Mouse (Mus musculus): ENCODE results near the gene Magohb. TPM values are rescaled to one million over a fixed set of nuclear protein-coding genes. Genes with fewer than 3 reads are reported as not detected.
"Not testable (repeated sequence)": the region's sequence is repeated elsewhere in the genome, so short reads cannot be mapped to it uniquely, and the experiment has no call there.

Gene Magohb
- 10 to 100 TPM; 12.7 to 12.8 TPM for total RNA-seq (2021)

- peak; percentile 81 to 92 for DNase-seq (ENCODE audit: extremely low spot score in 1 of 2, low spot score in 2 of 2)
- intact Hi-C loops (cut with DNase I), result no loop called here
Observed at GRCm38 (mm10) chr6:131292991-131293788, at the start of gene Magohb. Gene Magohb (minus strand): TSS chr6:131293244.

DNA sequence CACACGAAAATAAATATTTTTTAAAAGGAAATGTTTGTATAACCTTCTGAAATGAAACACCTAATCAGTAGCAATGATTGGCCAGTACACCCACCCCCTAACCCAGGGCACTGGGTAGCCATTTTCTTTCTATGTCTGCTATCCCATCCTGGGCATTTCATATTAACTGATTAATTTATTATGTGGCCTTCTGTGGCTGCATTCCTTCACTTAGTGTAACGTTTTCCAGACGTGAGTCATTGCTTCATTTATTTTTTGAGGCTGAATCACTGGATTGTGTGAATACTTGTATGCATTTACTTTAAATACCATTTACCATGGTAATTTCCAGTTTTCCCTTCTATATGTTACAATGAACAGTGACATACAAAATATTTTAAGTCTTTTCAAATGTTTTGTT is 47.0 kb upstream of the Magohb start:
- intact Hi-C loops (cut with DNase I), result no loop called here
- no peak for DNase-seq (ENCODE audit: extremely low spot score in 1 of 2, low spot score in 2 of 2)

- intact Hi-C loops (cut with DNase I), result no loop called here
- no peak for DNase-seq (ENCODE audit: extremely low spot score in 1 of 2, low spot score in 2 of 2)
Observed at GRCm38 (mm10) chr6:131339309-131339708, 46.3 kb upstream of the Magohb start.

GRCm38 (mm10) chr6:131338787-131339186 is 45.7 kb upstream of the Magohb start:
- no peak for DNase-seq (ENCODE audit: extremely low spot score in 1 of 2, low spot score in 2 of 2)
- intact Hi-C loops (cut with DNase I), result no loop called here

GRCm38 (mm10) chr6:131327076-131327475 is 34.0 kb upstream of the Magohb start:
- intact Hi-C loops (cut with DNase I), result no loop called here
- DNase-seq (ENCODE audit: extremely low spot score in 1 of 2, low spot score in 2 of 2), result no peak

- intact Hi-C loops (cut with DNase I), result no loop called here
- DNase-seq (ENCODE audit: extremely low spot score in 1 of 2, low spot score in 2 of 2), result no peak
Observed at GRCm38 (mm10) chr6:131321854-131322639, 29.0 kb upstream of the Magohb start.

DNA sequence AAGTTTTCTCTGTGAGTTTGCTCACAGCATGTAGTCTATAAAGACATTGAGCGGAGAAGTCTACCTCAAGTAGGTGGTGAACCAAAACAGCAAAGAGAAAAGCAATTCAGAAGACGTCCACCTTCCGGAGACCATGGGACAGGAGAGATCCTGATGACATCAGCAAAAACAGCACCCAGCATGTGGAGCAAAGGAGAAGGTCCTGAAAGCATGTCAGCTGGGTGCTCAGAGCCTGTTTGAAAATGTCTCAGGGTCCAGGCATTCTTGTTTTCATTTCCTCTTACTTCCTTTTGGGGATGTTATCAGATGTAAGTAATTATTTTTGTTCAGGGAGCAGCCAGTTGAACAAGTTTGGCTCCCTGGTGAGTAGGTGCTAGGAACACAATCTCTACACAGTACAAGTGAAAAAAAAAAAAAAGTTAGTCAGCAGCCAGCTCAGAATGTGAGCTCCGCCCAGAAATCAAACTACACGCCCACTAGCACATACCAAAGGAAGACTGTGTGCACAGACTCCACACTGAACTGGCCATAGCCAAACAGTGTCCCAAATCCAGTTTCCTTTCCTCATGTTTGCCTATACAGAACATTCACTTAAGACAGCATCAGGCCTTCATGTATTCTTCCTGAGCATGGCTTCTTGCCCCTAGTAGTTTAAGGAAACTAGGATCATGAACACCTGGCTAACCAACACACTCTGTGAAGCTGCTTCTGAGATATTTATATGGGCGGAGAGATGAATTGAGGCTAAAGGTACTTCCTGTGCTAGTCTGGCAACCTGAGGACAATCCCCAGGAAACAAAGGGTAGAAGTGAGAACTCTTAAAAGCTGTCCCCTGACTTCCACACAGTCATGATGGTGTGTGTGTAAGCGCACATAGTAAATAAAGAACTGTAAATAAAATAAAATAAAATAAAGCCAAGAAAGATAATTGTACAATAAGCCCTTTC is 23.4 kb upstream of the Magohb start:
- no peak for DNase-seq (ENCODE audit: extremely low spot score in 1 of 2, low spot score in 2 of 2)
- intact Hi-C loops (cut with DNase I), result no loop called here

GRCm38 (mm10) chr6:131308031-131308430 is 15.0 kb upstream of the Magohb start:
- DNase-seq (ENCODE audit: extremely low spot score in 1 of 2, low spot score in 2 of 2), result no peak
- intact Hi-C loops (cut with DNase I), result no loop called here

GRCm38 (mm10) chr6:131304776-131305175 is 11.7 kb upstream of the Magohb start:
- intact Hi-C loops (cut with DNase I), result no loop called here
- DNase-seq (ENCODE audit: extremely low spot score in 1 of 2, low spot score in 2 of 2), result no peak

DNA sequence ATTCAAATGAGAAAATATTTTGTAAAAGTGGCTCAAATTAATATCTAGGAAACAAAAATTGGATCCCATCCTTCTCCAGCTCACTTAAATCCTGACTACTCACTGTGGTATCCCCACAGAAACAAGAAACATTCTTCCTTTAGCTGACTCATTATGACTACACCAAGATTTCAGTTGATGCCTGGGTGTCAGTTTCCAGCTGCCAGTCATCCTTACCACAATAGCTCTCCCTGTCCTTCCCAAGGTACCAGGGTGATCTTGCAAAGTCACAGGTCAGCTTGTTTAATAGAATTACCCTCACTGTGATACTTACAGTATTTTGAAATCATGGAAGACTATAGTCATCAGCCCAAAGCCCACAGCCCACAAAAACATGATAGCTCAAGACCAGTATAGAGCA is 5.5 kb upstream of the Magohb start:
- intact Hi-C loops (cut with DNase I), result no loop called here
- DNase-seq (ENCODE audit: extremely low spot score in 1 of 2, low spot score in 2 of 2), result no peak

DNA sequence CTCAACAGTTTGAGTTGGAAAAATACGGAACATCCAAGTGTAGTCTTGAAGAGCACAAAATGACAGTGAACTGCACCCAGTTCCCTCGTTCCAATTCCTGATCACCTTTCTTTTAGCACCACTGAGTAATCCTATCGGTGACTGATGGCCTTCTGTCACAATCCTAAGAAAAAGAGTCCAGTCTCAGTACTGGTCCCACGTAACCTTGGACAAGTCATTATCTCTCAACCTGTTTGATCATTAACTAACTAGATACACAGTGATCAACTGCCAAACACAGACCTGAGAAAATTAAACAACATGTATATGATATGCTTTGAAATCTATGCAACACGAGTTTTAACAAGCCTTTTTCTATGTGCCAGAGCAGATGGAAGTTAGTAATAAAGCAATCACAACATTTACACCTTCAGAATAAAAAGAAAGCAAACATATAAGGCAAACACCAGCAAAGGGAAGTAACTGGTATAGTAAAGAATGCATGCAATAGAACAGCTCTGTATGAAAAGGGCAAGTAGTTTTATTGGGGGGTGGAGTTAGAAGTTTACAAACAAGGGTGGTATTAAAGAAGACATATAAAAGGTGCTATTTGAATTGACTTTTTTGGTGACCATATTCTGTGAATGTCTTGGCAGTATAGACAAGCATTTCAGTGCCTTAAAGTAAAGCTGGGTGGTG is 1.5 kb upstream of the Magohb start:
- intact Hi-C loops (cut with DNase I), result no loop called here
- no peak for DNase-seq (ENCODE audit: extremely low spot score in 1 of 2, low spot score in 2 of 2)

DNA sequence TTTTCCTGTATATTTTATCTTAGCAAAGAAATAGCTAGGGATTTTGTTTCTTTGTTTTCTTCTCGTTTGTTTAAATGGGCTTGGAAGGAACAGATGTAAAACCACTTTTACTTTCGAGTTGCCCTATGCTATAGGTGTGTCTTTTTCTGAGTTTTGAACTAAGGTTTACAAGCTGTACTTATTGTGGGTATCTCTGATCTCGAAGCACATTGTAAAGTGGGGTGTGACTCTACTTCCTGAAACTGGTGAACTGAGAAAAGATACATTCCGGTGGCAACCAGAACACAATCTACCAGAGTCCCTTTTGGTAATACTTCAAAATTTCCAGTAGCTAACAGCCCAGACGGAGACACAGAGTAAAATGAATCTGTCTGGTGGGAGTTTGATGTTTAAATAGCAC is 872 bp upstream of the Magohb start:
- intact Hi-C loops (cut with DNase I), result no loop called here
- DNase-seq (ENCODE audit: extremely low spot score in 1 of 2, low spot score in 2 of 2), result no peak

DNA sequence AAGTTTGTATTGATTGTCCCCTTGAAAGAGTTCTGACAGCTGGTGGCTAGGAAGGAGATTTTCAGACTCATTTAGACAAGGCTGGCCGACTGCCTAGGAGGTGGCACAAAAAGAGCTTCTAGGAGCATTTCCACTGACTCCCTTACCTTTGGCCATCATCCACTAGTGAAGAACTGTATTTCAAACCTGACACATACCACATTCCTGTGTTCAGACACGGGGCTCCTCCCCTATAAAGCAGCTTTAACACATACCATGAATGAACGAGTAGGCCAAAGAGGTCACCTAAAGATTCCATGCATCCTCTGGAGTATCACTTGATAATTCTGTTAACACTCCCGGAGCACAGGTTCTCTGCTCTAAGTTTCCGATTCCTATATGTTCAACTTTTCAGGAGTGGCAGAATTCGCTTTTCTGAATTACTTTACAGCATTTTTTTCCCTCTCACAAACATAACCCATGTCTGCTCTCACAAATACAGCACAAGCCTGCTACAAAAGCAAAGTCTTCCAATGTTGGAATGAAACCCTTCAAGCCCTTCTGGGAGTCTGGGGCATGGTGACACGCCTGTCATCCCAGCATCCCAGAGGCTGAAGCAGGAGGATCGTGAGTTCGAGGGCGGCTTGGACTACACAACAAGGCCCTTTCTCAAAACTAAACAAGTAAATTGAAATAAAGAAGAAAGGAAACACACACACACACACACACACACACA is 611 bp downstream of the Magohb start:
- peak in 1 of 2 experiments; percentile 42 for DNase-seq (ENCODE audit: extremely low spot score in 1 of 2, low spot score in 2 of 2)
- intact Hi-C loops (cut with DNase I), result no loop called here

DNA sequence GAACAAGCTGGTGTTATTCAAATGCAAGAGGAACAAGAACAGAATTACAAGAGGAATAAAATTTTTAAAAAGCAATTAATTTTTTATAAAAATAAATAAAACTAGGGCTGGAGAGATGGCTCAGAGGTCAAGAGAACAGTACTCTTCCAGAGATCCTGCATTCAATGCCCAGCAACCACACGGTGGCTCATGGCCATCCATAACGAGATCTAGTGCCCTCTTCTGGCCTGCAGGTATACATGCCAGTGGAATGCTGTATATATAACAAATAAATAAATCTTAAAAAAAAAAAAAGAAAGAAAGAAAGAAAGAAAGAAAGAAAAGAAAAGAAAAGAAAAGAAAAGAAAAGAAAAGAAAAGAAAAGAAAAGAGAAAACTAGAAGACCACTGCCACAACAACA is 2.6 kb downstream of the Magohb start:
- intact Hi-C loops (cut with DNase I), result no loop called here
- peak; percentile 16 to 38 for DNase-seq (ENCODE audit: extremely low spot score in 1 of 2, low spot score in 2 of 2)

- DNase-seq (ENCODE audit: extremely low spot score in 1 of 2, low spot score in 2 of 2); intact Hi-C loops (cut with DNase I): not testable (repeated sequence)
Observed at GRCm38 (mm10) chr6:131278160-131278559, 14.9 kb downstream of the Magohb start.

DNA sequence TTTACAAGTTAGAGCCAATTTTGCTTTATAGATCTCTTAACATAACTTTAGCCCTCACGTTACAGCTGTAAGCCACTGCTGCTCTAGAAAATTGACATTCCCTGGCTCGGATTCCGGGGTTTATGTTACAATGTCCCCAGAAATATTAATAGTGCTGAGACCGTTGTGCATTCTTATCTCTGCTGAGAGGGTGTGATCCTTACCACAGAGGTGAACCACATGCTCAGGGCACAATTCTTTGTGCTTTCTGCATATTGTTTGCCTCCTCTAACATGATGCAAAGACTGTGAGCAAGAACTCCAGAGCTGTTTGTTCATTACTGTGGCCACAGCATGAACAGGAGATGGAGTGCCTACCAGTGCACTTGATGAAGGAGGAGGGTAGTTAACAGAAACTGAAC is 16.4 kb downstream of the Magohb start:
- intact Hi-C loops (cut with DNase I), result no loop called here

GRCm38 (mm10) chr6:131272311-131272710 is 20.7 kb downstream of the Magohb start:
- no peak for DNase-seq (ENCODE audit: extremely low spot score in 1 of 2, low spot score in 2 of 2)
- intact Hi-C loops (cut with DNase I), result no loop called here

More for the DNA sequence above, 16.4 kb downstream of the Magohb start:
- no peak for DNase-seq (ENCODE audit: extremely low spot score in 1 of 2, low spot score in 2 of 2)

- no peak for DNase-seq (ENCODE audit: extremely low spot score in 1 of 2, low spot score in 2 of 2)
- intact Hi-C loops (cut with DNase I), result no loop called here
Observed at GRCm38 (mm10) chr6:131270312-131270711, 22.7 kb downstream of the Magohb start.

All from left cerebral cortex, postnatal 10 days (tissue).